Mouse (Mus musculus) intestine, embryonic 14.5 days (tissue): ENCODE measurements around the gene Lrig2. TPM values are rescaled to one million over a fixed set of nuclear protein-coding genes. Genes with fewer than 3 reads are reported as not detected.
"Not testable (repeated sequence)": the region's sequence is repeated elsewhere in the genome, so short reads cannot be mapped to it uniquely, and the experiment has no call there.

Experiments
- ATAC-seq: fragments of 200-750 bp; cut with Nextera tagmentation; replicated peaks from 2 replicates; pipeline ENCODE4 v1.8.0; 2017; ENCODE audit warnings: low read depth, moderate number of reproducible peaks, moderate TSS enrichment, moderate library complexity; ENCODE audit not compliant: low FRiP score, low TSS enrichment
- DNase-seq: peaks from one replicate; pipeline ENCODE4 v3.0.0-alpha.2; 2018; ENCODE audit warnings: low spot score
- H3K27ac ChIP-seq: fragments of 300-500 bp; sonication (generic); 2 replicates; pipeline ENCODE4 v1.5.1; 2014; ENCODE audit warnings: low read depth, mild to moderate bottlenecking, control low read depth
- H3K27me3 ChIP-seq: fragments of 300-500 bp; sonication (generic); replicated peaks from 2 replicates; pipeline ENCODE4 v1.6.1; 2014; ENCODE audit warnings: low read length, control low read depth; ENCODE audit not compliant: control insufficient read depth, insufficient read depth
- H3K36me3 ChIP-seq: fragments of 300-500 bp; sonication (generic); 2 replicates; pipeline ENCODE4 v1.6.1; 2014; ENCODE audit warnings: low read length, control low read depth; ENCODE audit not compliant: control insufficient read depth, insufficient read depth
- H3K4me1 ChIP-seq: fragments of 300-500 bp; sonication (generic); replicated peaks from 2 replicates; pipeline ENCODE4 v1.6.1; 2014; ENCODE audit warnings: low read length, control low read depth, mixed read lengths; ENCODE audit not compliant: control insufficient read depth, insufficient read depth
- H3K4me2 ChIP-seq: fragments of 300-500 bp; sonication (generic); 2 replicates; pipeline ENCODE4 v1.6.1; 2014; ENCODE audit warnings: low read length
- H3K4me3 ChIP-seq: fragments of 300-500 bp; sonication (generic); 2 replicates; pipeline ENCODE4 v1.5.1; 2014; ENCODE audit warnings: low read depth, low read length, control low read depth, mixed read lengths
- H3K9ac ChIP-seq: fragments of 300-500 bp; sonication (generic); 2 replicates; pipeline ENCODE4 v1.6.1; 2014; ENCODE audit warnings: mild to moderate bottlenecking, low read length
- H3K9me3 ChIP-seq: fragments of 300-500 bp; sonication (generic); 2 replicates; pipeline ENCODE4 v1.6.1; 2016; ENCODE audit warnings: low read length, control low read depth; ENCODE audit not compliant: control insufficient read depth
- WGBS: fragments of 180-500 bp; shearing (Covaris S2); extraction: QIAGEN DNeasy Blood & Tissue Kit; methylation state at CpG from one replicate; pipeline ENCODE4 v1.1.7; 2014; 5-methylcytosine and 5-hydroxymethylcytosine counted together
- polyA plus RNA-seq: library from polyadenylated mRNA; unstranded; fragments of >200 nt; fragmentation: Nextera tagmentation; extraction: Ambion mirVana; gene quantifications from 2 replicates; pipeline ENCODE4 v1.2.1, GENCODE M21; 2014

Lrig2 gene
- polyA plus RNA-seq, 1 experiment from 2014 or later, result 19.3 TPM

DNA sequence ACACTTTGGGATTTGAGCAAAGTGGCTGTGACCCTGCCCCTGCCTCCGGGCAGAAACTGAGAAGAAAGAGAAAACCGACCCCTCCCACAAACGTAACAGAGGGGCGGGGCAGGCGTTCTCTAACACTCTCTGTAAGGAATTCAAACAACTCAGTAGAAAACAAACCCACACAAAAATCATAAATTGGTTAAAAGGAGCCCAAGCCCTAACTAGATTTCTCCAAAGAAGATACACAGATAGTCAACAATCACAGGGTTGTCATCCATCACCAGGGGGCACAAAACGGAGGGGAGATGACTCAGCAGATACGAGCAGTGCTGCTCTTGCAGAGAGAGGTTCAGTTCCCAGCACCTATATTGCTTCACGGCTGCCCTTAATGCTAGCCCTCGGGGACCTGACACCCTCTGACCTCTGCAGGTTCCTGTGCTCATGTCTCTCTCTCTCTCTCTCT lies 77.4 kb downstream of the Lrig2 start:
- no peak for DNase-seq
- no peaks in the 10 kb centered on the region for H3K27me3 ChIP-seq
- peaks cover 5% of the 10 kb centered on the region; the same call in 1 of the 2 replicates for H3K4me1 ChIP-seq
- H3K27ac ChIP-seq, result no peak overlapping the region
- H3K36me3 ChIP-seq, result no peaks in the 10 kb centered on the region
- 3% methylated on average over 9 of the region's 9 CpGs for WGBS
- H3K9me3 ChIP-seq, result no peaks in the 10 kb centered on the region
- ATAC-seq, result no peak
- peak overlapping the region; percentile 5 for H3K4me3 ChIP-seq
- H3K4me2 ChIP-seq, result peak overlapping the region; percentile 40
- no peak overlapping the region for H3K9ac ChIP-seq

DNA sequence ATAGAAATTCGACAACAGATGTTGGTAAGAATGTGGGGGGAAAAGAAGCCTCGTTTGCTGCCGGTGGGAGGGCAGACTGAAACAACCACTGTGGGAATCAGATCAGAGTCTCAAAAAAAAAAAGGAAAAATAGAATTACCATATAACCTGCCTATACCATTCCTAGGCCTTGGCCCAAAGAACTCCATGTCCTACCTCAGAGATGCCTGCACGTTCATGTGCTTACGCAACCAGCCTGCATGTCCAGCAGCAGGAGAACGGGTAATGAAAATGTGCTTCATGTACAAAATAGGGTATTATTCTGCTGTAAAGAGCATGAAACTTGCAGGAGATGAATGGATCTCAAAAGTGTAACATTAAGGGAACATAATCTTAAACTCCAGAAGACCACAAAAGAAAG lies 79.1 kb downstream of the Lrig2 start:
- Histone ChIP-seq H3K4me2 (no peak overlapping the region), H3K27me3 (no peaks in the 10 kb centered on the region), H3K36me3 (no peaks in the 10 kb centered on the region), H3K4me1 (peaks cover 5% of the 10 kb centered on the region; the same call in 1 of the 2 replicates), H3K9ac (no peak overlapping the region), H3K9me3 (no peaks in the 10 kb centered on the region), H3K4me3 (no peak overlapping the region), H3K27ac (no peak overlapping the region)
- no peak for DNase-seq
- 79% methylated on average over 6 of the region's 6 CpGs for WGBS
- no peak for ATAC-seq

DNA sequence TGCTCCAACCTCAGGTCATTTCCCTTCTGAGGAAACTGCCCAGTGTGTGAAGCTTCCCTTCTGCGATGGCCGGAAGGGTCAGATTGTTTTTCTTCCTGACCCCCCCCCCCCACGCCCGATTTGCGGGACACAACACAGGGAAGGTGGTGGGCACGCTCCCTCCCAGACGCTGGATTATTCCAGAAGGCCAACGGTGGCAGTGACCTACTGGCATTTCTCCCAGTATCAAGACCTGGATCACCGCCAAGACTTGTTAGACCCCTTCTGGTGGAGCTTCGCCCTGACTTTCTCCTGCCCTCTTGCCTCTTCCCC lies 79.9 kb downstream of the Lrig2 start:
- H3K27ac ChIP-seq, result no peak overlapping the region
- no peaks in the 10 kb centered on the region for H3K36me3 ChIP-seq
- DNase-seq, result no peak
- H3K4me1 ChIP-seq, result peaks cover 5% of the 10 kb centered on the region; the same call in 1 of the 2 replicates
- no peaks in the 10 kb centered on the region for H3K27me3 ChIP-seq
- ATAC-seq, result no peak
- H3K9ac ChIP-seq, result no peak overlapping the region
- no peak overlapping the region for H3K4me3 ChIP-seq
- WGBS, result 26% methylated on average over 10 of the region's 10 CpGs
- no peaks in the 10 kb centered on the region for H3K9me3 ChIP-seq
- no peak overlapping the region for H3K4me2 ChIP-seq

DNA sequence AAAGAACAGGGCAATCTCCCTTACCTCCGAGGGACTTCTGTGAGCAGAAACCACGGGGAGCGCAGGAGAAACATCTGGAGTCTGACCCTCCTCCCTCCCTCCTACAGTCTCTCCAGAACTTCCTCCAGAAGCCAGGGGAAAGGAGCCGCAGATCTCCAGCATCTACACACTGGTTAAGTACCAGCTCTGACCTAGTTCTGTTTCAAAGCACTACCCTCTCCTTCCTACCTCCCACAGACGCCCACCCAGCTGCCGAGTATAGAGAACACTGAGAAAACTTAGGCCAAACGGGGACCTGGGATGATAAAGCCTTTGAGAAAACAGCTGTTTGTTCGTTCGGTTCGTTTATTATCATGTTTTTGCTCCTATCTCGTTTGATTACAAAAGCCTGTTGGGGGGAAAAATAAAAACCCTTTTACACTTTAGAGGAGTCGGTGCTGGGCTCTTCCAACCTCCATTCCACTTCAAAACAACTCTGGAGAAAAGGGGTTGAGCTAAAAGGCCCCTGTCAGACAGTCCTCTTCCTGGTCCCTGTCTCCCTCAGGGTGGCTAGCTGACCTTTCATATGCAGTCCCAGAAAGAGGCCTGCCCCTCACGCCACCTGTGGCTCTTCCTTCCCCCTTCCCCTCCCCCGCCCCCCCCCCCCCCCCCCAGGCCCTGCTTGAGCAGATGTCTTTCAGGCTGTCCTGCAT lies 80.4 kb downstream of the Lrig2 start:
- no peaks in the 10 kb centered on the region for H3K36me3 ChIP-seq
- no peak overlapping the region for H3K9ac ChIP-seq
- 0 out of 2 replicates have a peak overlapping the region, but pooled peaks have one; percentile 0 for H3K4me2 ChIP-seq
- peaks cover 5% of the 10 kb centered on the region; the same call in 1 of the 2 replicates for H3K4me1 ChIP-seq
- H3K27ac ChIP-seq, result no peak overlapping the region
- WGBS, result 19% methylated on average over 13 of the region's 14 CpGs
- ATAC-seq (no peak), DNase-seq (no peak)
- no peak overlapping the region for H3K4me3 ChIP-seq
- H3K9me3 ChIP-seq, result no peaks in the 10 kb centered on the region
- H3K27me3 ChIP-seq, result no peaks in the 10 kb centered on the region

- 100% methylated on average over 2 of the region's 2 CpGs for WGBS
- H3K9ac ChIP-seq, H3K4me2 ChIP-seq, H3K4me3 ChIP-seq, H3K27me3 ChIP-seq, DNase-seq, H3K4me1 ChIP-seq, H3K36me3 ChIP-seq, ATAC-seq, H3K27ac ChIP-seq, H3K9me3 ChIP-seq: not testable (repeated sequence)
Measured at GRCm38 (mm10) chr3:104427354-104427753, 84.4 kb downstream of the Lrig2 start.

GRCm38 (mm10) chr3:104424346-104424745 lies 87.4 kb downstream of the Lrig2 start:
- Histone ChIP-seq H3K4me1 (no peaks in the 10 kb centered on the region), H3K4me2 (no peak overlapping the region), H3K36me3 (no peaks in the 10 kb centered on the region), H3K27me3 (no peaks in the 10 kb centered on the region), H3K9ac (no peak overlapping the region), H3K27ac (no peak overlapping the region), H3K9me3 (no peaks in the 10 kb centered on the region), H3K4me3 (no peak overlapping the region)
- no peak for ATAC-seq
- 75% methylated on average over 7 of the region's 7 CpGs for WGBS
- no peak for DNase-seq

GRCm38 (mm10) chr3:104420929-104421328 lies 90.8 kb downstream of the Lrig2 start:
- ATAC-seq (no peak), DNase-seq (no peak)
- no peaks in the 10 kb centered on the region for H3K36me3 ChIP-seq
- no peaks in the 10 kb centered on the region for H3K9me3 ChIP-seq
- no peak overlapping the region for H3K27ac ChIP-seq
- no peaks in the 10 kb centered on the region for H3K27me3 ChIP-seq
- no peak overlapping the region for H3K9ac ChIP-seq
- H3K4me3 ChIP-seq, result no peak overlapping the region
- no peaks in the 10 kb centered on the region for H3K4me1 ChIP-seq
- no peak overlapping the region for H3K4me2 ChIP-seq
- 80% methylated on average over 7 of the region's 7 CpGs for WGBS

DNA sequence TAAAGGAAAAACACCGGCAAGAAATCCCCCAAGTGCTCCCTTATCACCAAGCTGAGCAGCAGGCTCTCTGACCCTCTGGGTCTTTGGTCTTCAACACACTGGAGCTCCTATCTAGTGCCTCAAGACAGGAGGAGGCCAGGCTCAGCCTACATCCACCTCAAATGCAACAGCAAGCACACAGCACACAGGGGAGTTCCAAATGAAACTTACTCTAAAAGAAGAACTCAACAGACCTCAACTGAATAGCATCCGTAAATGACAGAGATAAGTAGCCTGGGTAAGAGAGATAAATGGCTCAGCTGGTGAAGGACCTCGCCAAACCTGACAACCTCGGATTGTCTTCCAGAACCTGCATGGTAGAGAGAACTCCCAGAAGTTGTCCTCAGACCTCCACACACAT lies 91.7 kb downstream of the Lrig2 start:
- no peak overlapping the region for H3K4me3 ChIP-seq
- no peak for ATAC-seq
- WGBS, result 51% methylated on average over 4 of the region's 4 CpGs

DNA sequence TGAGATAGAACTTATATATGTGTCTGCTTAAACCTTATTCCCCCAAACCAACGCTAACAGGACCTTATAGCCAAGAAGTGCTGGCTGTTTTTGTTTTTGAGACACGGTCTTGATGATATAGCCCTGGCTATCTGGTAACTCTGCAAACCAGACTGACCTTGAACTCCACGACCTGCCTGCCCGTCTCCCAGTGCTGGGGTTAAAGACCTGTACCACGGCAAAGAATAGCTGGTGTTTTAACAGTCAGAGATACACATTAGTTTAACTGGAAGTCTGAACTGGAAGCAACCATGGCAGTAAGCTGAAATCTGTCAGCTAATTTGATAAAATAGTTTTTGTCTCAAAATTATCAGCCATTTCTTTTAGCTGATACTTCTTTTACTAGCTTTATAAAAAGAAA lies 94.9 kb downstream of the Lrig2 start:
- 57% methylated on average over 5 of the region's 5 CpGs for WGBS
- no peak for ATAC-seq

More for the DNA sequence above, 91.7 kb downstream of the Lrig2 start:
- Histone ChIP-seq H3K27ac (no peak overlapping the region), H3K9me3 (no peaks in the 10 kb centered on the region), H3K9ac (no peak overlapping the region), H3K27me3 (no peaks in the 10 kb centered on the region), H3K36me3 (no peaks in the 10 kb centered on the region), H3K4me1 (no peaks in the 10 kb centered on the region), H3K4me2 (no peak overlapping the region)
- no peak for DNase-seq

More for the DNA sequence above, 94.9 kb downstream of the Lrig2 start:
- H3K4me1 ChIP-seq, result no peaks in the 10 kb centered on the region
- no peak for DNase-seq
- H3K4me3 ChIP-seq, result no peak overlapping the region
- no peak overlapping the region for H3K27ac ChIP-seq
- H3K9me3 ChIP-seq, result no peaks in the 10 kb centered on the region
- H3K27me3 ChIP-seq, result no peaks in the 10 kb centered on the region
- no peak overlapping the region for H3K9ac ChIP-seq
- H3K36me3 ChIP-seq, result no peaks in the 10 kb centered on the region
- no peak overlapping the region for H3K4me2 ChIP-seq
